7 mouse cellular contexts compared by ENCODE assay signal in genomic region chr19:47343422-47343821, GRCm38 (mm10).
DNase-seq lines count a peak whose midpoint lies in the region; ATAC-seq lines count a peak whose summit lies in the region.

No protein-coding gene starts in this region.

- H3K27ac ChIP-seq in embryonic facial prominence, embryonic 11.5 days (replicated peaks; ENCODE audit: low read depth, low read length), result no peak overlapping the region
- H3K27ac ChIP-seq in hindbrain, embryonic 11.5 days (ENCODE audit: low read depth, low read length), result no peak overlapping the region
- H3K27ac ChIP-seq in liver, embryonic 13.5 days, result no peak overlapping the region
- H3K27ac ChIP-seq in stomach, embryonic 14.5 days (ENCODE audit: low read length), result no peak overlapping the region

- H3K36me3 ChIP-seq in embryonic facial prominence, embryonic 11.5 days (replicated peaks; ENCODE audit: control insufficient read depth, insufficient read depth, low read depth, low read length), result no peaks in the 10 kb centered on the region
- no peaks in the 10 kb centered on the region for H3K36me3 ChIP-seq in hindbrain, embryonic 11.5 days (ENCODE audit: control insufficient read depth, insufficient read depth, low read length)
- H3K36me3 ChIP-seq in liver, embryonic 13.5 days, result no peaks in the 10 kb centered on the region
- no peaks in the 10 kb centered on the region for H3K36me3 ChIP-seq in stomach, embryonic 14.5 days (ENCODE audit: control insufficient read depth, insufficient read depth, low read length)

- peaks cover 14% of the 10 kb centered on the region for H3K27me3 ChIP-seq in embryonic facial prominence, embryonic 11.5 days (ENCODE audit: control insufficient read depth, insufficient read depth, low read length)
- H3K27me3 ChIP-seq in hindbrain, embryonic 11.5 days (ENCODE audit: control insufficient read depth, insufficient read depth, low read length), result peaks cover 27% of the 10 kb centered on the region
- peaks cover 56% of the 10 kb centered on the region for H3K27me3 ChIP-seq in liver, embryonic 13.5 days
- no peaks in the 10 kb centered on the region; the same call in 1 of the 2 replicates for H3K27me3 ChIP-seq in stomach, embryonic 14.5 days (ENCODE audit: control insufficient read depth, insufficient read depth, low read length)

- 1% methylated on average over 36 of the region's 39 CpGs for WGBS in embryonic facial prominence, embryonic 11.5 days
- WGBS in hindbrain, embryonic 11.5 days, result under 1% methylated on average over 24 of the region's 39 CpGs
- WGBS in liver, embryonic 13.5 days (ENCODE audit: insufficient replicate concordance), result 3% methylated on average over 34 of the region's 39 CpGs
- WGBS in stomach, embryonic 14.5 days, result 4% methylated on average over 39 of the region's 39 CpGs

- H3K9me3 ChIP-seq in embryonic facial prominence, embryonic 11.5 days (replicated peaks; ENCODE audit: control insufficient read depth, low read length), result no peaks in the 10 kb centered on the region
- no peaks in the 10 kb centered on the region for H3K9me3 ChIP-seq in hindbrain, embryonic 11.5 days (ENCODE audit: control insufficient read depth, low read length)
- no peaks in the 10 kb centered on the region for H3K9me3 ChIP-seq in liver, embryonic 13.5 days (replicated peaks)
- no peaks in the 10 kb centered on the region for H3K9me3 ChIP-seq in stomach, embryonic 14.5 days (ENCODE audit: control insufficient read depth, low read depth, low read length)

- H3K9ac ChIP-seq in embryonic facial prominence, embryonic 11.5 days (replicated peaks; ENCODE audit: low read length), result peak overlapping the region; percentile 23
- H3K9ac ChIP-seq in hindbrain, embryonic 11.5 days (ENCODE audit: low read depth, low read length), result peak overlapping the region; percentile 40; the same call in 1 of the 2 replicates
- H3K9ac ChIP-seq in liver, embryonic 13.5 days, result no peak overlapping the region; the same call in 1 of the 2 replicates
- no peak overlapping the region; the same call in 1 of the 2 replicates for H3K9ac ChIP-seq in stomach, embryonic 14.5 days (replicated peaks; ENCODE audit: low read depth, low read length)

- H3K4me2 ChIP-seq in embryonic facial prominence, embryonic 11.5 days (ENCODE audit: low read depth, low read length), result peak overlapping the region; percentile 86
- H3K4me2 ChIP-seq in hindbrain, embryonic 11.5 days (replicated peaks; ENCODE audit: low read depth, low read length), result peak overlapping the region; percentile 66
- peak overlapping the region; percentile 51 for H3K4me2 ChIP-seq in liver, embryonic 13.5 days
- peak overlapping the region; percentile 76 for H3K4me2 ChIP-seq in stomach, embryonic 14.5 days (replicated peaks; ENCODE audit: low read depth, low read length)

- H3K4me3 ChIP-seq in embryonic facial prominence, embryonic 11.5 days (ENCODE audit: low read depth, low read length), result peak overlapping the region; percentile 35
- H3K4me3 ChIP-seq in hindbrain, embryonic 11.5 days (ENCODE audit: low read depth, low read length), result peak overlapping the region; percentile 29
- H3K4me3 ChIP-seq in liver, embryonic 13.5 days (replicated peaks), result peak overlapping the region; percentile 28
- H3K4me3 ChIP-seq in stomach, embryonic 14.5 days (ENCODE audit: low read depth, low read length), result peak overlapping the region; percentile 30

- intact Hi-C loops in left cerebral cortex, postnatal 4 days (cut with DNase I), result no loop called here

- peak; percentile 64 to 80 for DNase-seq in left cerebral cortex, adult 18-20 months (ENCODE audit: low spot score in 2 of 2)
- DNase-seq in left cerebral cortex, postnatal 4 days, result no peak
- peak; percentile 68 for DNase-seq in embryonic facial prominence, embryonic 11.5 days (ENCODE audit: low spot score)
- no peak for DNase-seq in hindbrain, embryonic 11.5 days (ENCODE audit: low spot score)
- no peak for DNase-seq in liver, embryonic 13.5 days
- no peak for DNase-seq in testis, postnatal 10 days (ENCODE audit: low spot score)

- ATAC-seq in embryonic facial prominence, embryonic 11.5 days (replicated peaks; ENCODE audit: insufficient number of reproducible peaks, low FRiP score, low TSS enrichment, low read depth), result peak; percentile 7; the same call in 1 of the 2 replicates
- no peak; the same call in 1 of the 2 replicates for ATAC-seq in hindbrain, embryonic 11.5 days (ENCODE audit: low FRiP score)
- ATAC-seq in liver, embryonic 13.5 days (ENCODE audit: low read depth), result no peak
- ATAC-seq in stomach, embryonic 14.5 days (ENCODE audit: insufficient number of reproducible peaks, insufficient read depth, low FRiP score, low read depth), result no peak

- peaks cover 3% of the 10 kb centered on the region for H3K4me1 ChIP-seq in embryonic facial prominence, embryonic 11.5 days (ENCODE audit: control insufficient read depth, insufficient read depth, low read length)
- H3K4me1 ChIP-seq in hindbrain, embryonic 11.5 days (replicated peaks; ENCODE audit: control insufficient read depth, insufficient read depth, low read length), result peaks cover 16% of the 10 kb centered on the region
- peaks cover 35% of the 10 kb centered on the region for H3K4me1 ChIP-seq in liver, embryonic 13.5 days (replicated peaks)
- peaks cover 14% of the 10 kb centered on the region for H3K4me1 ChIP-seq in stomach, embryonic 14.5 days (ENCODE audit: control insufficient read depth, insufficient read depth, low read length)

Comparison
In these comparisons a context has a peak if more than half of its experiments do, and no peak if none do; other contexts are left out.
1. DNase-seq: peak in left cerebral cortex, adult 18-20 months (2 of 2) and embryonic facial prominence, embryonic 11.5 days (single experiment); none in left cerebral cortex, postnatal 4 days (single experiment), hindbrain, embryonic 11.5 days (single experiment), liver, embryonic 13.5 days (single experiment) and testis, postnatal 10 days (single experiment).
2. H3K9ac ChIP-seq: peak in embryonic facial prominence, embryonic 11.5 days (single experiment) and hindbrain, embryonic 11.5 days (single experiment); none in liver, embryonic 13.5 days (single experiment) and stomach, embryonic 14.5 days (single experiment).
3. Peak in every context shown above with its lines, with median percentiles within 50 percentile points of each other: H3K4me2 ChIP-seq and H3K4me3 ChIP-seq.